Mouse (Mus musculus) granulocyte monocyte progenitor cell, adult 5-6 weeks (primary cell): Measurements from ENCODE around the gene Ccdc136. TPM values are rescaled to one million over a fixed set of nuclear protein-coding genes. Genes with fewer than 3 reads are reported as not detected.
"Not testable (repeated sequence)": the region's sequence is repeated elsewhere in the genome, so short reads cannot be mapped to it uniquely, and the experiment has no call there.

Source experiments
- ATAC-seq: replicated peaks from 2 replicates; pipeline ENCODE4 v1.8.0; 2016; ENCODE audit warnings: mild to moderate bottlenecking, moderate TSS enrichment, inconsistent platforms; ENCODE audit not compliant: poor library complexity, severe bottlenecking
- total RNA-seq, 2 experiments: library from RNA; stranded (forward) in 1 of 2; stranded (reverse) in 1 of 2; fragments of 200-712, 200-1000 nt in 1 of 2; fragments of >200 nt in 1 of 2; fragmentation: Nextera tagmentation in 1 of 2; gene quantifications; 2 replicates each; pipeline ENCODE4 v1.2.3; 2014 to 2017

The Ccdc136 gene
- total RNA-seq, 2 experiments from 2014 or later, result not detected

DNA sequence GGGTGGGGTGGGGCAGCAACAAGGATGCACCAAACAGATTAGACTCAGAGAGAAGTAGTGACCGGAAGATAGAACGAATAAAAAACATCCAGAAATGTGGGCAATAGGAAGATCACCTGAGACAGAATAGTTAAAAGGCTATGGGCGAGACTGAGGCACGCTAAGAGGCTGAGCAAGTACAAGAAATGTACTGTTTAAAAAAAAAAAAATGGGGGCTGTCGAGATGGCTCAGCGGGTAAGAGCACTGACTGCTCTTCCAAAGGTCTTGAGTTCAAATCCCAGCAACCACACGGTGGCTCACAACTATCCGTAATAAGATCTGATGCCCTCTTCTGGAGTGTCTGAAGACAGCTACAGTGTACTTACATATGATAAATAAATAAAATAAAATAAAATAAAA, 4.9 kb upstream of the Ccdc136 start:
- not testable (repeated sequence) for ATAC-seq

DNA sequence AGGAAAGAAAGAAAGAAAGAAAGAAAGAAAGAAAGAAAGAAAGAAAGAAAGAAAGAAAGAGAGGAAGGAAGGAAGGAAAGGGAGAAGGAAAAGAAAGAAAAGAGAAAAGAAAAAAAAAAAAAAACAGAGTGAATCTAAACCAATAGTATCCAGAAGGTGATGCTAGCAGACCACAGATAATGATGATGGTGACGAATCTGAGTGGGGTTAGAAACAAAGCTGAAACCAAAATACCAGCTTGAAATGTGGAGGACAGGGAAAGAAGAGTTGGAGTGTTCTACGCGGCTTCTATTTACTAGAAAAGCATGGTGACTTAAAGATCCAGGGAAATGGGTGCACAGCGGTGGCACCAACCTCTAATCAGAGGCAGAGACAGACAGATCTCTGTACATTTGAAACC, 4.3 kb upstream of the Ccdc136 start:
- ATAC-seq, result no peak

DNA sequence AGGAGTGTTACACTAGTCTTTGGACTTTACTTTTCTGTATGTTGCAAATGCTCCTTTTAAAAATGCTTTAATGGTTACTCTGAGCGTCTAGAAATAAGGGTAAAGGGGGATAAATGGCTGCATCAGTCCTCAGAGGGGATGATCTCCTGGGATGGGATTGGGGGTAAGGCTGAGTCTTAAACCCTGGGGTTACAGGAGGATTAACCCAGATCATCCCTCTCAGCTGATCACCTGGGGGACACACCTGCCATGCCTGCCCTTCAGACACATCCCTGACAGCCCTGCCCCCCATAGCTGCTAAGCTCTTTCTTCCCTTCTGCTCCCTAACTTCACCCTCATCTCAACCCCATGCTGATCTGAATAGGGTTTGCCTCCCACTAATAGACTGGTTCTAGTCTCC, 1.8 kb upstream of the Ccdc136 start:
- no peak for ATAC-seq

DNA sequence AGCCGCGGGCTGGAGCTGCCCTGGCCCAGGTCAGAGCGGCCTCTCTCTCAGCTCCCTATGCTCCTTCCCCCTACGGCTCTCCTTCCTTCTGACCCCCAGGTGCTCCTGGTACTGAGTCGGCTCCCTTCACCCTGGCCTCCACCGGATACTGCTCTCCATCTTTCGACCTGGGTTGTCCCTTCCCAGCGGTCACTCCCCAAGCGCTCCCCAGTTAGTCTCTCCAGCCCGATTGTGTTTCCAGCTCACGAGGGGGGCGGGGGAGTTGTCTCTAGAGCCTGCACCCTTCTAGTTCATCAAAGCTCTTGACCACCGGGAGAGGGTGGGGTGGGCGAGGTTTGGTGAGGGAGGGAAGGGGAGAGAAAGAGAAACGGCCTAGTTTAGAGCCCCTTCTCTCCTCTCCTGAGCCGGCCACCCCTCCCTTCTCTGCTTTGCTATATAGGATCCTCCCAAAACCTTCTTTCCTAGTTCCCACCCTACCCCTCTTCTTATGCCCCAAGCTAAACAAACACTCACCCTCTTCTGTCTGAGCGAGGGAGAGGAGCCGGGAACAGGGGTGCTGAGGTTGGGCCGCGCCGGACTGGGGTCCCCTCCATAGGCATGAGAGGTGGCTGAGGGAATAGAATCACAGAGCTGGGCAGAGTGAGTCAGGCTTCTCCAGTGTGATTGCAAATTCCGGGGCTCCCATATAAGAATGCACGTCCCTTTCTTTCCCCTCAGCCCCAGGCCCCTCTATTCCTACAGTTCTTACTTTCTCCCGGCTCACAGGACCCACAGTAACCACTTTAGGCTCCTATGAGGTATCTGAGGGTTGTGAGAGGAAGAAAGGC, 818 bp downstream of the Ccdc136 start:
- no peak for ATAC-seq

DNA sequence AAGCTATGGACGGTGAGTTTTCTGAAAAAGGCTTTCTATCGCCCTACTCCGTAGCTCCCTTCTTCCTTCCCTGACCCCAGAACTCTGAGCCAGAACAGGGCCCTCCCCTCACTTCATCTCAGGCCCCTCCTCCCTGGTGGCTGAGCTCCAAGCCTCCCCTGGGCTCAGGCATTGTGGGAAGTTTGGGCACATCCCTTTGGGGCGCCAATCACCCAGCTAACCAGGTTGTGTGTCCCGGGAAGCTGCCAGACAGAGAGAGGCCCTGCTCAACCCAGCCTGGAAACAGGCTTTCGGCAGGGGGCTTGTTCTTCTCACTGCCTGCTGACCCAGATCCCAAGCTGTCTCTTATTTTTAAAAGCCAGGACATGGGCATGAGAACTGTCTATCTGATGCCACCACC, 1.5 kb downstream of the Ccdc136 start:
- ATAC-seq, result no peak

DNA sequence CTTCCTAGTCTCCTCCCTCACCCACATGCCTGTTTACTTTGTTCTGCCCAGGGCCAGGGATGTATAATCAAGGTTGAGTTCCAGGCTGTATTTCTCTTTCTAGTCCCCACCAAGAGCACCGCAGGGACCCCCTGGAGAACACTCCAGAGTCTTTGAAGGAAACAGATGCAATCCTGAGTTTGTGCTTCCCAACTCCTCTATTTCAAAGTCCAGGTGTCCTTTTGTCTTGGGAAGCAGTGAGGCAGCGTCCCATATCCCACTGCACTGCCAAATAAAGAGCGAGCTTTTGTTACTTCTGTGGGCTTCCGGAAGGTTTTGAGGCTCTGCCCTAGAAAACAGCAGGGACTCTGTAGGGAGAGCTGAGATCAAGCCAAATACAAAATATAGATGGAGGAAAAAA, 3.7 kb downstream of the Ccdc136 start:
- no peak for ATAC-seq

DNA sequence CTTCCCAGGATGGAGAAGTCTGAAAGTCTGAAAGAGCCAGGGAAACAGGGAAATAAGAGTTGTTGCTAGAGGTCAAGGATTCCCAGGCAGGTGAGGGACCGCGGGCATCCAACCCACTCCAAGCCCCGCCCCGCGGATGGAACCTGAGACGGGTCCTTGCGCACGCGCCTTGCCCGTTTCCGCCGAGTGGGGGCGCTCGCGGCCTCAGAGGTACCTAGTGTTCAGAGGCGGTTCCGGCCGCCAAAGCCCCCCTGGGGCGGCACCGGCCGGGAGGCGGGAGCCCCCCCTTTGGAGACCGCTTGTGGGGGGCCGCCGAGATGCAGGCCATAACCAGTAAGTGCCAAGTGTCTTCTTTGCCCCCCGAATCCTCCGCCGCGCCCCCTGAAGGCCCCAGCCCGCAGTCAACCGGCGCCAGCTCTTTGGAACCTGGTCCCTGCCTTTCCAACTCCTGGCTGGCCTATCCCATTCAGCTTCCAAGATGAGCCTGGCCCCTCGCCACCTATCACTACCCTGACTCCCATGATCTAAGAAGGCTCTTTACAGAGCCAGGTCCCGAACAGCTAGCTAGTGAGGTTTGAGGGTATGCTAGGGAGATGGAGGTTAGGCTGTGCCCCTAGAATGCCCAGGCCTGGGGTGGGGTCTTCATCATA, 6.7 kb downstream of the Ccdc136 start:
- 0 out of 2 replicates have a peak, but pooled peaks have one; percentile 27 for ATAC-seq

DNA sequence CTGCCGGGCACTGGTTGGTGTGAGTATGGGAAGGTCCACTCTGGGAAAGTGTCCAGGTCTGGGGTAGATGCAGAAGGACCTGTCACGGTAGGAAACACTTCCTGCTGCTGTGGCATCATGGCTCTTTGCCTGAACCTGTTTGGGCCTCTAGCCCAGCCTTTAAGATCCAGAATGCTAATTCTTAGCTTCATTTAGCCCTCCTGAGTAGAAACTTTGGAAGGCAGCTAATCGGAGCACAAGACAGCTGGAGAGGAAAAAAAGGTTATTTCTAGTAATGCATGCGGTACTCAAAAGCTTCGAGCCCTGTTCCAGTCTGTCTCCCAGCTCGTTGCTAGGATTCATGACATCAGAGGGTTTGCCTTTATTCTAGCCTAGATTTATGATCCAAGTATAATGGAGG, 10.3 kb downstream of the Ccdc136 start:
- no peak for ATAC-seq

DNA sequence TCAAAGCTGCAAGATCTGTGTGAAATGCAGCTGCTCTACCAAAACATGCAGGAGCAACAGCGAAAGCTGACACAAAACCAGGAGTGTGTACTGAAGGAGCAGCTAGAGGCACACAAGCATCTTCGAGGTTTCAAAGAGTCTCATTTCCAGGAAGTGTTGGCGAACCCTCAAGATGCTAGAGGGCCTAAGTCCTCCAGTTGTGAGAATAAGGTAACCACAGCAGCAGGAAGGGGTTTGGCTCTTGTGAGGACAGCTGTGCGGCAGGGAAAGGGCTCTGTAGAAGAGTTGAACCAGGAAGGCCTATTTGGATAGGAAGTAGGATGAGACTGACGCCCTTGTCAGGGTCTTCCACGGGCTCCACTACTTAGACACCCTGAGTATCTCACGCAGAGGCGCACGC, 19.3 kb downstream of the Ccdc136 start:
- ATAC-seq, result no peak

DNA sequence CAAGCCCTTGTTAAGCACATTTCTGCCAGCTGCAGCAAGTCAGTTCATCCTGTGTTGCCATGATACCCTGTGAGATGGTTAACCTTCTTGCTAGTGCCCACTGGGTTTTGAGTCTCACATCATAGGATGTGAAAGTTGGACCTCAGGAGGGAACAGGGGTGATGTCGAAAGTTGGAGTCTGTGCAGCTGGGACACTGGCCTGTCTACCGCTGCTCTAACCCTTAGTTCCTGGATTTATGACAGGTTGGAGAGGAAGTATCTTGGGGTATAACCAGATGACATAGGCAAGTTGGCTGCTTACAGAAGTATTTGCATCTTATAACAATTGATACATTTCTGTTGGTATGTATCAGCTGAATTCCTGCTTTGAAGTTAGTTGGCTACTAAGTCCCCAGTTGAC, 24.5 kb downstream of the Ccdc136 start:
- peak; percentile 90 for ATAC-seq

DNA sequence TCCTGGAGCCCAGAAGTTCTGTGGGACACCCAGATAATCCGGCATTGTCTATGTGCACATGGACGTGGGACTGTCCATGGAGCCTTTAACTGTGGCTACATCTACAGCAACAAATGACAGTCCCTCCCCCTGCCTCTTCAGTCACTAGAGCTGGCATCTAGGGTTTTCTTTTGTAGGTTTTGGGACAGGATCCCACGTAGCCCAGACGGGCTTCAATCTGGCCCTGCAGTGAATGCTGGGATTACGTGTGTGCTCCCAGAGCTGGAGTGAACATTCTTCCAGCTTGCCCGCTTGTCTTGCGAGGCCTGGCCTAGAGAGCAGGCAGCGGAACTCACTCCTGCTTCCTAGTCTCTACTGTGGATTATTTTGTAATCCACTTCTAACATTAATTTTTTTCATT, 29.0 kb downstream of the Ccdc136 start:
- no peak for ATAC-seq

DNA sequence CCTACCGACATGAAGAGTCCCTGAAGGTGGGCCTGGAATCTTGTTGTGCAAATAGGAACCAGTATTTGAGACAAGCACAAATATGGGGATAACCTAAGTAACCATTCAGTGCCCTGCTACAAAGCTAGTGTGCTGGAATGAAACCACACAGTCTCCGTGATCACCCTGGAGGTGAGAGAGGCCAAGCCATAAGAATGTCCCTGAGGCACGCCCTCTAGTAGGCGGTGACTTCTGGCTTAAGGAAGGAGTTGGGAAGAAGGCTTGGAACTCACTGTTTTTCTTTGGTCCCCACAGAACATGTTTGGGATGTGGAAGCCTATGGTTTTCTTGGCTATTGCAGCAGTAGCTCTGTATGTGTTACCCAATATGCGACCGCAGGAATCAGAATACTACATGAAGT, 30.2 kb downstream of the Ccdc136 start:
- ATAC-seq, result no peak

DNA sequence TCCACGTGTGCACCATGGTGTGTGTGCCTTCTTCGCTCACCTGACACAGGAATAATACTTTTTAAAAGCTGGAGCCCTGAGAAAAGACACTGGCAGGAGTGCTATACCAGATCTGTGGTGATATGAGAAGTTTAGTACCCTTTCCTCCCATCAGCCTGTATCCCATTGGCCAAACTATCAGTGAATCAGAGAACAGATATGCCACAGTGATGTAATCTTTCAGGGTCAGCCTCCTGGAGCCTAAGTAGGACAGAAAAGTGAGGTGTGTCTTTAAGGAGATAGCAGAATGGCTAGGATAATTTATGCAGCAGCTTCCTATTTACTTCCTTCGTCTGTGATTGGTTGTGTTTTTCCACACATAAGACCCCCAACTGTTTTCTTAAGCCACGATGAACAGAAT, 32.1 kb downstream of the Ccdc136 start:
- ATAC-seq, result no peak

DNA sequence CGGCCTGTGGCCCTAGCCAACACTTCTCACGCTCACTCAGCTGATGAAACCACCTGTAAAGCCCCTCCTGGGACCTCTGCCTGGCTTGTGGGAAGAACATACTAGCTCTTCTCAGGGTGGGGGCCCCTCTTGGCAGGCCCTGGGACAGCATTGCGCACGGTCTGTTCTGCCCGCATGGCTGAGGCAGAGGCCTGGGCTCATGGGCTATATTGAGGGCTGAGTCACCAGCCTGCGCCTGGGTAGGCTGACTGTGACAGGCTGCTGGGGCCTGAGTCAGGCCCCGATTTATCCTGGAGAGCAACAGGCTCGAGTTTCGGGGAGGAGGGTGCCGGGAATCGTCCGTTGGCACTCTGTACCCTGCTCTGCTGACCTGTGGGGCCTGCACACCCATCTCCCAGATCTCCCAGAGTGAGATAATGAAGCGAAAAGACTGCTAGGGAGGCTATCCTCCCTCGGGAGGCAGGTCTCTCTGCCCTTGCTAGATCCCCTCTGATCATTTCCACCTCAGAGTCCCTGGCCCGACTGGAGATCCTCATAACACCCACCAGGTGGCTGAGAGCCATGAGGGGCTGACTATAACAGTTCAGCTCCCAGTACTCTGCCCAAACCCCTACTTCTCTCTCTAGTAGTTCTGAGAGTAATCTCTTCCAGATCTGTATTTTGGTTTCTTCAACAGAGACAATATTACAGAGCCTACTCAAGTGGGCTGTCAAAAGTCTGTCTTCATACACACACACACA, 34.7 kb downstream of the Ccdc136 start:
- no peak for ATAC-seq

DNA sequence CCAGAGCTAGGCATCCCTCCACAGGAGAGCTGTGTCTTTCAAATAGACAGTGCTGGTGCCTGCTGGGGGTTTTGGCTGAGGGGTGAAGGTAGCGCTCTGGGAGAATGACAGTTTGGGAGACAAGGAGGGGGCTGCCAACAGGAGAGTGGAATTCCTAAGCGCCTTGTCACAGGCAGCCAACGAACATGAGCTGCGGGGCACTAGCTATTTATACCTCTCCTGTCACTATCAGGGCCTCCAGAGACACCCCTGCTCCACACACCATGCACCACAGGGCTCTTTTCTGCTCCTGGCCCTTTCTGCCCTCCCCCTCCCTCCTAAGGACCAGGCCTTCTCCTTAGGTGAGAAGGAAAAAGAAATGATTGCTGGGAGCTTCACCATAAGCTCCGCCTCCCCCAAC, 35.4 kb downstream of the Ccdc136 start:
- ATAC-seq, result no peak

DNA sequence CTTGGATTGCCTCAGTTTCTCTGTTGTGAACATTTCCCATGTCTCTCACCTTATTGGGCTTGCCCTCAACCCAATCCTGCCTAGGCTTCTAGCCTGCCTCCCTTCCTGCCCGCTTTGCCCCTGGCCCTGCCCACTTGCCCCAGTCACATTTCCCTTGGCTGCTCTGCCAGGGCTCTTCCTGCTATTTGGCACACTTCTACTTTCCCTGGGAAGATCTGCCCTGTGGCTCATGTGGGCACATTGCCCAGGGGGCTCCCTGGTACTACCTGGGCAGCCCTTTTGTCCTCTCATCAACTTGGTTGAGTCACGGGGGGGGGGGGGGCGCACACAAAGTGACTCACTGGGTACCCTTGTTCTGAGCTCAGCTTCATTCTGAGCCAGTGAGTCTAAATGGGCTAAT, 36.0 kb downstream of the Ccdc136 start:
- ATAC-seq, result no peak

DNA sequence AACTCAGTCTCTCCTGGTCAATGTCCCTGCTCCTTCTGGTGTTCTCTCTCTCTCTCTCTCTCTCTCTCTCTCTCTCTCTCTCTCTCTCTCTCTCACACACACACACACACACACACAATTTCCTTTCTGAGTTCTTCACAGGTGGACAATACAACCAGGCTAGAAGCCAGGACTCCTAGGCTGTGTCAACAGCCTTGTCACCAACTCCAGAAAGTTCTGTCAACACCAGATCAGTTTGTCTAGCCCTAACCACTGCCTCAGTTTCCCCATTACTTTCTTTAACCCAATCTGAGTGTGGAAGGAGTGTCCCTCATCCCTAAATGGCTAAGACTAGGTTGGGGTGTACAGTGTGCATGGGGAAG, 36.5 kb downstream of the Ccdc136 start:
- ATAC-seq, result no peak

DNA sequence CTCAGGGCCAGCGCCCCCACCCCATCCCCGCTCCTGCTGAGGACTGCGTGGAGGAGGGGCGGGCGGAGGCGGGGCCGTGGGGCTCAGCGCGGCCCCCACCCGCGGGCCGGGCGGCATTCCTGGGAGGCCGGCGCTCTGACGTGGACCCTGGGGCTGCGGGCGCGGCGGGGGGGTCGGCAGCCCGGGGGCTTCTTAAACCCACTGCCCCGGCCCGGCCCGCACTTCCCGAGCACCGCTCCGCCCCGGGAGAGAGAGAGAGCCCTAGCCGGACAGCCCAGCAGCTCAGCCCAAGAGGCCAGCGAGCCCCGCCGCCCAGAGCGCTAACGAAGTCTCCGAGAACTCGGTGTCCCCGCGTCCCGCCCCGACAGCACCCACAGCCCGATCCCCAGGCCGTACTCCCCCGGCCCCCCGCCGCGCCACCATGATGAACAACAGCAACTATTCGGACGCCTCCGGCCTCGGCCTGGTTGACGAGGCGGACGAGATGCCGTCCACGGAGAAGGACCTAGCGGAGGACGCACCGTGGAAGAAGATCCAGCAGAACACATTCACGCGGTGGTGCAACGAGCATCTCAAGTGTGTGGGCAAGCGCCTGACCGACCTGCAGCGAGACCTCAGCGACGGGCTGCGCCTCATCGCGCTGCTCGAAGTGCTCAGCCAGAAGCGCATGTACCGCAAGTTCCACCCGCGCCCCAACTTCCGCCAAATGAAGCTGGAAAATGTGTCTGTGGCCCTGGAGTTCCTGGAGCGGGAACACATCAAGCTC, 37.1 kb downstream of the Ccdc136 start, which contains the start of gene Flnc:
Gene Flnc, plus strand, starts transcription at position 219 of the 766 bp plus-strand sequence.
- ATAC-seq, result peak; percentile 41

DNA sequence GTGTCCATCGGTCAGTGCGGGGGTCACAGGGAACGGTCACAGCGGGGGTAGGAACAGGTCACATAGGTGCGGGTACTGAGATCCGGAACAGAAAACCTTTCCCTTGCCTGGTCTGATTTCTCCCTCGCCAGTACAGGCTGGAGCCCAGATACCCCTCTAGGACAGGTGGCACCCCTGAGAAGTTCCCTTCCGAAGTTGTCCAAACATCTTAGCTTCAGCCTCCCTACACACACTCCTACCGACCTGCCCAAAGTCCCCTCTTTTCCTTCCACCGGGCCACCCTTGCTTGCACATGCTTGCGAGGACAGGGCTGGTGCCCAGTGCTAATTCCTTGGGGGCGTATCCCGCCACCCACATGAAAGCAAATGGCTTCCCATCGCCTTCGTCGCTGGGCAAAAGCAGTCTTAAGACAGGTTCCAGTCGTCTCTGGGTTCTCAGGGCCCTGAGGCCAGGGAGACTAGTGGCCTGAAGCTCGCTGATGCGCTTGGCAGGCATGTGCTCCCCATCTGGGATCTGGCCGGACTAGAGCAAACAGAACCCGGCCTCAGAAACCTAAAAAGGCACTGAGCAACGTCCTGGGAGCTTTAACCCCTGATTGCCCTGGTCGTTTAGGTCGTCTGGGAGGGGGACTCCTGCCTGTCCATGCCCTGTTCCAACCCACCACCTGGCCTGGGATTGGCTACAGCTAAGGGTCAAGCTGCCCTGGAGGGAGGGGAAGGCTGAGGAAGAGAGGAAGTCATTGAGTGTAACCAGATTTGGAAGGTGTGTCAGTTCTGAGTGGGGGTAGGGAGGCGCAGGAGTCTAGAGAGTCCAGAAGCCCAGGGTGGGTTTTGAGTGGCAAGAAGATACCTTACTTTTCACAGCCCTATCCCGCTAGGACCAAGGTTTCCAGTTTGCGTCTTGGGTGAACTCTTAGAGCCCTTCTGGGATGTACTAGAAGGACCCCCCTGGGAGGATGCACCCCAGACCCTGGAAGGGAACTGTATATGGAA, 38.0 kb downstream of the Ccdc136 start:
- no peak for ATAC-seq
